Mouse (Mus musculus): ENCODE measurements around the gene Vwa2.

- TF ChIP-seq CTCF (IDR thresholded peaks at IDR 0.05; ENCODE audit: low read depth, low read length) (no peak), POLR2A (IDR thresholded peaks at IDR 0.05; ENCODE audit: insufficient read depth, low read length) (no peak)
These were observed 79.8 kb downstream of the Vwa2 start for GRCm38 (mm10) chr19:56953856-56954255.
